Mouse (Mus musculus) R1 (cell line): Measurements from ENCODE around the gene Tst.

Experiments
- DNase-seq: peaks from one replicate; pipeline ENCODE4 v3.0.0-alpha.2; 2018; ENCODE audit warnings: low read depth, low spot score

The Tst gene

GRCm38 (mm10) chr15:78429871-78430622 lies 24.3 kb upstream of the Tst start:
- DNase-seq: no peak

GRCm38 (mm10) chr15:78429139-78429459 lies 23.4 kb upstream of the Tst start:
- DNase-seq: no peak

DNA sequence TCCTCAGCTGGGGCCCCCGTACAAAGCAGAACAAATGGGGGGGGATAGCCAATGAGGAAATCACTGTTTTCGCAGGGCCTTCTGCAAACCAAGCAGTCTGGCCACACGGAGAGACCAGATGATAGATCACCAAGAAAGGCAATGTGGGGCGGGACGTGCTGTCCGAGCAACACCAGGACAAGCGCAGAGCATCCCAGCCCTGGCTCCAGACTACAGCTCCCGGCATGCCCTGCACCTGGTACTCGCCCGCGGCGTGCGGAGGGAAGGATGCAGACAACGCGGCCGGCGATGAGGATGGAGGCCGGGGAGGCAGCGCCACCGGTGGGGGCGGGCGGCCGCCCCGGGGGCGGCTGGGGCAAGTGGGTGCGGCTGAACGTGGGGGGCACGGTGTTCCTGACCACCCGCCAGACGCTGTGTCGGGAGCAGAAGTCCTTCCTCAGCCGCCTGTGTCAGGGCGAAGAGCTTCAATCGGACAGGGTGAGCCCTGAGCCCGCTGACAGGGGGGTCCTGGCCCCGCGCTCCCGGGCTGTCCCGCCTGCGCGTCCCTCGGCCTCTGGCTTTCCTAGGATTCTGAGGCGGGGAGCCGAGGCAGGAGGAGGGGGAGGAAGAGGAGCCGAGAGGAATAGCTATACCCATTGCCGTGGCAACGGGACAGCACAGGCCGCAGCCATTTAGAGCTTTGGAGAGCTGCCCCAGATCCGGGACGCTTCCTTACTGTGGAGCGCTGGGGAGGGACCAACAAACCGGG lies 22.9 kb upstream of the Tst start, which contains the start of gene Kctd17:
Gene Kctd17, plus strand, starts transcription at position 174 of the 748 bp plus-strand sequence.
- DNase-seq: peak; percentile 86

GRCm38 (mm10) chr15:78425230-78425629 lies 19.5 kb upstream of the Tst start:
- DNase-seq: peak; percentile 47

DNA sequence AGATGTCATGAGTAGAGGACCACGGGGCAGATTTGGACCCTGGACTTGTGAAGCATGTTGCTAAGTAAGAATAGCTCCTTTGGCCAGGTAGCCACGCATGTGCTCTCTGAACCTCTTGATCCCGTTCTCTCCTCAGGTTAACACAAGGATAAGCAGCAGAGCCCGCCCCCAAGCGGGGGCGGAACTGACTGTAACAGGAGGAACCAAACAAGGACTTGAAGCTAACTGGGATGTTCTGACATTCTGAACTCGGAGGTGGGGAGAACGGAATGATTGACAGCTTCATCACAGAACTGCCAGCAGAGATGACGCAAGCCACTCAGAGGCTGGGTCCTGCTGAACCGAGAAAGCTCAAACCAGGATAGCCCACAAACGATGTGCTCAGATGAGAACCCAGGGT lies 18.8 kb upstream of the Tst start:
- peak; percentile 87 for DNase-seq

DNA sequence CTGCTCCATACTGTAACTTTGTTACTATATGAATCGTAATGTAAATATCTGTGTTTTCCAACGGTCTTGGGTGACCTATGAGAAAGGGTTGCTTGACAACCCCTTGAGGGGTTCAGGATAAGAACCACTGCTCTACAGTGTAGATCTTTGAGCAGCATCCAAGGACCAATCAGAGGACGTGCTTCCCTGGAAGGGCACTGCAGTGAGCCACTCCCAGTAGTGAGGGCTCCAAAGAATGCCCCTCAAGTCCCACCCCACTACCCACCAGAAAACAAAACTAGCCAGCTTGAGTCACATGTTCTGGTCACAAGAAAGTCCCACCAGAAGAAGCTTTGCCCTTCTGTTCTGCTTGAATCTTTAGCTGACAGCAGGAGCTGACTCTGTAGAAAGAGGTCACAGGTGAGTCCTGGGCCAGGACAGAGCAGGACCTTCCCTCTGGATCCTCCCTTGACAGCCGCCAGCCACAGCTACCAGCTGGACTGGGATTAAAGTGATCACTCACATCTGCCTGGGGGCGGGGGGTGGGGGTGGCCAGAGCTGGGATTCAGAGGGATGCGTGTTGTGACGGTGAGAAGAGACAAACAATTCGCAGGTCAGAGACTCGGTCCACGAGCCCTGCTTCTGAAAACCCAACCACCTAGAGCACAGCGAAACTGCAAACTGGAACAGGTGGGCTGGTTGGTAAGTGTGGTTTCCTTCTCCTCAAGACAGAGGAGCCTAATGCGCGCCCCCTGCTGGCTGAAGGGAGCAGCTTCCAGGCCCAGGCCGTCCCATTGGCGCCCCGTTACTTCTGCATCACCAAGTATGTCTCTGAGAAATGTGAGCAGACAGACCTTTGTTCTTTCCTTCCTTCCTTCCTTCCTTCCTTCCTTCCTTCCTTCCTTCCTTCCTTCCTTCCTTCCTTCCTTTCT lies 16.6 kb upstream of the Tst start:
- DNase-seq: peak; percentile 87

DNA sequence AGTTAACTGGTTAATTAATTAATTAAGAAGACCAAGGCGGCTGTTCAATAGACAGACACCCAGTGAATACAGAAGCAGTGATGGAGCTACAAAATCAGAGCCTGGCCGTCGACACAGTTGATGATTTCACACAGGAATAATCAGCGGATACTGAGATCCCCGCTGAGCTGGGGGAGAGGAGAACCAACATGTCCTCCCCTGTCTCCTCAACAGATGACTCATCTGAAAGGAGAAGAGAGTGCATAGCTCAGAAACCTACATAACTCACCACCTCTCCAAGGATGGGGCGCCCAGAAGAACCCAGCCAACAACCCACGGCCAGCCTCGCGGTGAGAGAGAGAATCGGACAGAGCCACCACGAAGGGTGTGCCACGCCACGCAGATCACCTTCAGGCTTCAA lies 14.7 kb upstream of the Tst start:
- DNase-seq: no peak

- no peak for DNase-seq
Observed at GRCm38 (mm10) chr15:78416937-78417336, 11.2 kb upstream of the Tst start.

DNA sequence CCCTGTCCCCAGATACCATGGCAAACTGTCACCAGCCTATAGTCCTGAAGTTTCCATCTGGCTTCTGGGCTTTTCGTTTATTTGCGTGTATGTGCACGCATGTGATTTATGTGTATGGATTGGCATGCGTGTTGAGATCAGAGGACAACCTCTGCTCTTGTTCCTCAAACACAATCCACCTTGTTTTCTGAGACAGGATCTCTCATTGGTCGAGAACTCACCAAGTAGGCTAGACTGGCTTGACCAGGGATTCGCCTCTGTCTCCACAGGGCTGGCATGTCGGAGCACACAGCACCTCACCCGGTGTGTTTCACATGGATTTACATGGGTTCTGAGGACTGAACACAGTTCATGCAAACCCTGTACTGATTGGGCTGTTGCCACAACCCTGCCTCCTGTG lies 8.4 kb upstream of the Tst start:
- no peak for DNase-seq

DNA sequence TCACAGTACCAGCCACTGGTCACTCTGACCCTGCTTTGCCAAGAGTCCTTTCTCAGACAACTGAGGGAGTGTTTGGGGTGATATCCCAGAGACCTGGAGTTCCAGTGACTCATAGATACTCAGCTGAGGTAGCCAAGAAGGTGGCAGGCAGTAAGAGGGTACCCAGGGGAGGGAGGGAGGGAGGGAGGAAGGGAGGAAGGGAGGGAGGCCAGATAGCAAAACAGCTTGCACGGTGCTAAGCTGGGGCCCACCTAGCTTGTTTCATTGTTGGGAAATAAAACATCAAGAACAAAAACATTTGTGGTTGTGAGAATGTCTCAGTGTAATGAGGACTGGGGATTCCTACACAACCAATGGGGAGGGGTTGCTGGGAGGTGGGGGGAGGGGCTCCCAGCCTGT lies 8.0 kb upstream of the Tst start:
- DNase-seq: no peak

- DNase-seq: no peak
Observed at GRCm38 (mm10) chr15:78413083-78413718, 7.5 kb upstream of the Tst start.

DNA sequence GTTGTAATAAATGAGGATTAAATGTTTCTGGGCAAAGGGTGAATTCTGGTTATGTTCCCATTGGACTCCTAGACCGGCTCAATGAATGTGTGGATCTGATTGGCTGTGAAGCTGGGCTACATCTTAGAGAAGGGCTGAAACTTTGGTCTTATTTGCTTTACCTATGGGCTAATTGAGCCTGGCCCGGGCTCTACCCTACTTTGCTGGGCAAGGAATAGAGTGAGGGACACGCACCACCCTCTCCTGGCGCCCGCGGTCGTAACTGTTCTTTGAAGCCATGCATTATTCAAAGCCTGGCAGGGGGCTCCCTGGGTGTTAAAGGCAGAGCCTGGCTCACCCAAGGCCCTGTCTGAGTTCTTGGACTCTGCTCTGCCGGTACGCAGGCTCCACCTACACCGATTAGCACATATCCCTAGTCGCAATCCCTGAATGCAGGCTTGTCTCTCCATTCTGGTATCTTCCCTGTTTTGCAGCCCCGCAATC lies 3.9 kb upstream of the Tst start:
- no peak for DNase-seq

GRCm38 (mm10) chr15:78406293-78406934 lies 707 bp upstream of the Tst start, which contains the start of gene Mpst:
Gene Mpst, plus strand, starts transcription at chr15:78406416.
- DNase-seq: peak; percentile 93

DNA sequence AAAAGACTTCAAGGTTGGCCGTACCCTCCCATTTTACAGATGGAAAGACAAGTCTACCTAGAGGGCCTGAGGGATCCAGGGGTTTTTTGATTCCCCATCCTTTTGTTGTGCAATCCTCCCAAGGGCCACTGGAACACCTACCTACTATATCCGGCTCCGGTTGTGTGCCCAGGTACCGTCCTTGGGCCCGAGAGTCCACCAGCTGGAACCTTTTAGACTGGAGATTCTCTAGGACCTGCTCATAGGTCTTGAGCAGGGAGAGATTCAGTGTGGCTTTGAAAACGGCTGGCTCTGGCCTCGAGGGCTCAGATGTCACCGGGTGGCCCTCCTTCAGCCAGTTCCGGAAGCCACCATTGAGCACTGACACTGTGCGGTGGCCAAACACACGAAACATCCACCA lies 609 bp downstream of the Tst start:
- DNase-seq: no peak

- no peak for DNase-seq
Observed at GRCm38 (mm10) chr15:78403896-78404295, 1.8 kb downstream of the Tst start.

GRCm38 (mm10) chr15:78403301-78403741 lies 2.4 kb downstream of the Tst start:
- DNase-seq: peak; percentile 68

DNA sequence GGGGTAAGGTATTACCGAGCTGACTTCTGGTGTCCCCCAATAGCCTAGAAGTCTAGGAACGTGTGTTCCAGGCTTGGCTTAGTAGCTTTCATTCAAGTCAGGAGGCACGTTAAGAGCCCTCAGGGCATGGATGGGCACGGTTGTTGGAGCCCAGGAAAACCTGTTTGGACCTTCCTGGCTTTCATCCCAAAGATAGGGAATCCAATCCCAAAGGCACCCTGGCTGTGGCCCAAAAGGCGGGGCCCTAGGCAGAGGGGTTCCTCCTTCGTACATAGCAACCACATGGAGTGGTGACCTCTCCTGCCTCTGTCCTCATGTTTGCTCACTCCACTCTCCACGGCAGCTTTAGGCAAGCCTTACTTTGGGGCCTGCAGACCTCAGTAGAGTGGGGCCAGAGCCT lies 3.3 kb downstream of the Tst start:
- no peak for DNase-seq

- no peak for DNase-seq
Observed at GRCm38 (mm10) chr15:78401921-78402320, 3.8 kb downstream of the Tst start.

DNA sequence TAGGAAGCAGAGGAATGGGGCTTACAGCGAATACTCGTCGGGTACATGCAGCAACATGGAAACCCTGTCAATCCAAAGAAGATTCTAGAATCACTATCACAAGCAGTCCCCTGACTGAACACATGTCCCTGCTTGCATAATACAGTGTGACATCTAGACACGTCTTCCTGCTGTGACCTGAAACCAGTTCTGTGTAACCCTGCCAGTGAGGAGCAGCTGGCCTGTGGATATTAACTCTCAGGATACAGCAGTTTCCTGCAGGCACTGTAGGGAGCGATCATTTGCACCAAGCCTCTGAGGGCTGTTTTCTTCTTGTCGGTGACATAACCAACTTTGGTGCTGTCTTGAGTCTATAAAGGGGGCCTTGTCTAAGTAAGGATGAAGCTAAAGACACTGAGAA lies 4.4 kb downstream of the Tst start:
- DNase-seq: no peak

- DNase-seq: no peak
Observed at GRCm38 (mm10) chr15:78395478-78395962, 10.2 kb downstream of the Tst start, which contains the start of gene Tex33. Gene Tex33, minus strand, starts transcription at chr15:78395912.

DNA sequence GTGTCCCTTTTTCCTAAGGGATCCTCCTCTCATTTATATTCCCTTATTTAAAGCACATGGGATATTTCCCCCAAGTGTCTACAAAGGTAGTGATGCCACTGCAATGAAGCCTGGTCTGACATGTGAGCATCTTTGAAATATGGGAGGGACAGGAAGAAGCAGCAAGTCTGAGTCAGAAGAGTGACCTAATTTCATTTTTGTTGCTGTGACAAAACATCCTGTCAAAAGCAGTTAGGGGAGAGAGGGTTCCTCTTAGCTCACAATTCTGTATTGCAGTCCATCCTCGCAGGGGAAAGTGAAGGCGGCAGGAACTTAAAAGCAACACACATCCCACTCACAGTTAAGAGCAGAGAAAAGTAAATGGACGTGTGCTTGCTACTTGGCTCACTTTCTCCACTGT lies 14.9 kb downstream of the Tst start:
- no peak for DNase-seq
